Comparison of ENCODE assay signal across 17 mouse cellular contexts in the genomic region with DNA sequence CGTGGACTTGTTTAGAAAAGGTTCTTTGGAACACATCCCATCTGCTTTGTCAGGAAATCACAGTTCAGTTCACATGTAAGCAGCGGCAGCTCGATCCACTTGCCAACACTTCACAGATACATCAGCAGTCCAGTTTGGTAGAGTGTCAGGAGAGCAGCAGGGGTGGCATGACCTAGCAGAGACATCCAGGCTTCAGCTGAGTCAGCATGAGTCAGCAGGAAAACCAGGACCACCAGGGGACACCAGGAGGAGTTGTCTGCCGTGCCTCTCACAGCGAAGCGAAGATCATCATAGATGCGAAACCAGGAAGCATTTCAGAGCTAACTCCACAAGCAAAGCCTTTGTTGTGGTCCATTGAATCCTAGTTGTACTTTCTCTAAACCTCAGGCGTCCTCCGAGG. TPM values are rescaled to one million over a fixed set of nuclear protein-coding genes. Genes with fewer than 3 reads are reported as not detected.
DNase-seq lines count a peak whose midpoint lies in the region; ATAC-seq lines count a peak whose summit lies in the region.
"Had no signal": no experiment of that assay in that cellular context is flagged by ENCODE, and none has a peak within 500 bp of the region (broad histone marks: within the 10 kb centered on the region; RNA-seq: fewer than 3 reads in every experiment).

No protein-coding gene starts in this region.

- H3K4me2 ChIP-seq in liver, embryonic 12.5 days = peak overlapping the region; percentile 74
- no peak overlapping the region for H3K4me2 ChIP-seq in midbrain, embryonic 16.5 days (ENCODE audit: low read length)
- H3K4me2 ChIP-seq: forebrain, embryonic 13.5 days; limb, embryonic 12.5 days had no signal

- no peaks in the 10 kb centered on the region for H3K9me3 ChIP-seq in heart, embryonic 10.5 days
- no peaks in the 10 kb centered on the region for H3K9me3 ChIP-seq in liver, embryonic 12.5 days (replicated peaks)
- peaks cover 3% of the 10 kb centered on the region; the same call in 1 of the 2 replicates for H3K9me3 ChIP-seq in midbrain, embryonic 16.5 days (replicated peaks; ENCODE audit: control insufficient read depth, low read length, poor library complexity, severe bottlenecking)
- H3K9me3 ChIP-seq: forebrain, embryonic 13.5 days; limb, embryonic 12.5 days had no signal

- no peaks in the 10 kb centered on the region for H3K36me3 ChIP-seq in heart, embryonic 10.5 days
- no peaks in the 10 kb centered on the region for H3K36me3 ChIP-seq in liver, embryonic 12.5 days
- no peaks in the 10 kb centered on the region for H3K36me3 ChIP-seq in midbrain, embryonic 16.5 days (ENCODE audit: control insufficient read depth, insufficient read depth, low read length)
- H3K36me3 ChIP-seq: limb, embryonic 12.5 days had no signal

- peaks cover 31% of the 10 kb centered on the region for H3K4me1 ChIP-seq in heart, embryonic 10.5 days
- H3K4me1 ChIP-seq in liver, embryonic 12.5 days = peaks cover 52% of the 10 kb centered on the region
- no peaks in the 10 kb centered on the region for H3K4me1 ChIP-seq in midbrain, embryonic 16.5 days (ENCODE audit: control insufficient read depth, insufficient read depth, low read length)
- H3K4me1 ChIP-seq: forebrain, embryonic 13.5 days; limb, embryonic 12.5 days had no signal

- H3K4me3 ChIP-seq in heart, embryonic 10.5 days = no peak overlapping the region
- no peak overlapping the region for H3K4me3 ChIP-seq in liver, embryonic 12.5 days
- no peak overlapping the region for H3K4me3 ChIP-seq in midbrain, embryonic 16.5 days (ENCODE audit: low read depth, low read length)
- H3K4me3 ChIP-seq: forebrain, embryonic 13.5 days; limb, embryonic 12.5 days had no signal

- 81% methylated on average over 9 of the region's 9 CpGs for WGBS in heart, embryonic 10.5 days
- WGBS in liver, embryonic 12.5 days (ENCODE audit: insufficient replicate concordance) = 57% methylated on average over 9 of the region's 9 CpGs
- WGBS in midbrain, embryonic 16.5 days = 82% methylated on average over 9 of the region's 9 CpGs

- ATAC-seq in liver, embryonic 12.5 days = peak; percentile 34; the same call in 1 of the 2 replicates
- ATAC-seq in midbrain, embryonic 16.5 days = no peak
- ATAC-seq: forebrain, embryonic 13.5 days; inflammation-experienced regulatory T-cells, adult 6 months; lung, postnatal 0 days had no signal

- H3K9ac ChIP-seq in liver, embryonic 12.5 days = peak overlapping the region; percentile 47; the same call in 1 of the 2 replicates
- H3K9ac ChIP-seq in midbrain, embryonic 16.5 days (ENCODE audit: low read depth, low read length) = no peak overlapping the region
- H3K9ac ChIP-seq: forebrain, embryonic 13.5 days; limb, embryonic 12.5 days had no signal

- H3K27ac ChIP-seq in heart, embryonic 10.5 days = no peak overlapping the region; the same call in 1 of the 2 replicates
- H3K27ac ChIP-seq in liver, embryonic 12.5 days = peak overlapping the region; percentile 73
- H3K27ac ChIP-seq in midbrain, embryonic 16.5 days (ENCODE audit: low read length) = no peak overlapping the region
- H3K27ac ChIP-seq: forebrain, embryonic 13.5 days; limb, embryonic 12.5 days had no signal

- H3K27me3 ChIP-seq in heart, embryonic 10.5 days (ENCODE audit: insufficient read depth, poor library complexity, severe bottlenecking) = 0 out of 2 replicates have a peak, but pooled peaks cover 10% of the 10 kb centered on the region
- H3K27me3 ChIP-seq in liver, embryonic 12.5 days (replicated peaks) = peaks cover 14% of the 10 kb centered on the region; the same call in 1 of the 2 replicates
- H3K27me3 ChIP-seq in midbrain, embryonic 16.5 days (ENCODE audit: control insufficient read depth, insufficient read depth, low read depth, low read length) = no peaks in the 10 kb centered on the region
- H3K27me3 ChIP-seq: forebrain, embryonic 13.5 days; limb, embryonic 12.5 days had no signal

- DNase-seq in heart, embryonic 10.5 days (ENCODE audit: low spot score) = peak; percentile 85
- DNase-seq in heart, postnatal 4 days = no peak
- DNase-seq in 416B (ENCODE audit: low read depth) = peak; percentile 40
- DNase-seq in ZHBTc4 (ENCODE audit: low read depth, low spot score) = peak; percentile 65
- no peak for DNase-seq in urinary bladder, adult 18-20 months (ENCODE audit: low spot score in 2 of 2)
- no peak for DNase-seq in cerebellum, adult 8-10 months
- DNase-seq: cerebellum, adult 9-11 months; gastrocnemius, postnatal 25 days; kidney, adult 8-10 months; kidney, postnatal 25 days; thymus, adult 18-20 months had no signal

RNA-seq across cellular contexts. Expression of a gene that starts 32.2 kb away (rescaled TPM):
- 41.4 and 43.0 TPM in 2 replicates for polyA plus RNA-seq in heart, embryonic 10.5 days (2016; fragmentation: Nextera tagmentation; extraction: Ambion mirVana)
- total RNA-seq in heart, postnatal 4 days (2021) = 10 to 100 TPM; 29.0 to 32.1 TPM
- polyA plus RNA-seq in liver, embryonic 12.5 days (2016; fragmentation: Nextera tagmentation; extraction: Ambion mirVana) = 49.4 and 51.0 TPM in 2 replicates
- 4.7 and 6.0 TPM in 2 replicates for polyA plus RNA-seq in midbrain, embryonic 16.5 days (2015; fragmentation: Nextera tagmentation; extraction: Ambion mirVana)

RNA-seq across cellular contexts. Expression of a gene that starts 53.1 kb away (rescaled TPM):
- 1.8 and 2.5 TPM in 2 replicates for polyA plus RNA-seq in heart, embryonic 10.5 days (2016; fragmentation: Nextera tagmentation; extraction: Ambion mirVana)
- total RNA-seq in heart, postnatal 4 days (2021) = 10 to 100 TPM; 25.1 to 29.4 TPM
- 6.0 and 7.2 TPM in 2 replicates for polyA plus RNA-seq in liver, embryonic 12.5 days (2016; fragmentation: Nextera tagmentation; extraction: Ambion mirVana)
- polyA plus RNA-seq in midbrain, embryonic 16.5 days (2015; fragmentation: Nextera tagmentation; extraction: Ambion mirVana) = 2.3 and 2.8 TPM in 2 replicates

Comparison
In these comparisons a context has a peak if more than half of its experiments do, and no peak if none do; other contexts are left out.
1. DNase-seq: peak in heart, embryonic 10.5 days (single experiment), 416B (single experiment) and ZHBTc4 (single experiment); none in heart, postnatal 4 days (single experiment), urinary bladder, adult 18-20 months (0 of 2) and cerebellum, adult 8-10 months (single experiment).